9 mouse cellular contexts compared by ENCODE assay signal in the genomic region with DNA sequence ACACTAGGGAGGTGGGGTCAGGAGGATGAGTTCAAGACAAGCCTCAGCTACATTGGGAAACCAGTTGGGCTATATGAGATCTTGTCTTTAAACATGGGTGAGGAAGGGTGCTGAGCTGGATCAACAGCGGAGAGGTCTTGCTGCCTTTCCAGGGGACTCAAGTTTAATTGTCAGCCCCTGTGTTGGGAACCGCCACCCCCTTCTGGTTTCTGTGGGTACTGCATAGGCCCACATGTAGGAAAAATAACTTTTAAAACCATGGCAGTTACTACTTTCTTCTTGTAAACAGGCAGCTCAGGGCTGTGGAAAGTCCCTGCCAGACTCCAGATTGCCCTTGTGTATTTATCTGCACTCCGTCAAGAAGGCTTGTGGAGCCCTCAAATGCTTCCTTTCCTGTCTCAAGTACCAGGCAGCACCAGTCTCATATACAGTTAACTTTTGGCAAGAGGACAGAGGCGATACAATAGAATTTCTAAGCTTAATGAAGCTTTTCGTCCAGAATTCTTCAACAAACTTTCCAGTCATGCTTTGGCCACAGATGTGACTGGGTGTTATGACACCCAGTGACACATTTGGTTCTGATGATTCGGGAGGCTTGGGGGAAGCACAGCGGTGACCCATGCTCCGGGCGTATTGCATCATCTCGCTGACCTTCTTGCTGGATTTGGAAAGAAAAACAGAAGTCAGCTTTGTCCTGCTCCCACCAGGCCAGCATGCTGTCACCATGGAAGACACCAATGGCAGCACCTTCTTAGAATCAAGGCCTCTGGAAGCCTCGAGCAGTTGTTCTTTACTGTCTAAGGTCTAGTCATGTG. TPM values are rescaled to one million over a fixed set of nuclear protein-coding genes. Genes with fewer than 3 reads are reported as not detected.
DNase-seq lines count a peak whose midpoint lies in the region; ATAC-seq and TF ChIP-seq lines count a peak whose summit lies in the region.
"Had no signal": no experiment of that assay in that cellular context is flagged by ENCODE, and none has a peak within 500 bp of the region (broad histone marks: within the 10 kb centered on the region; RNA-seq: fewer than 3 reads in every experiment).

No protein-coding gene starts in this region.

- no peak for TF ChIP-seq POLR2A in testis, adult 2 months (IDR thresholded peaks at IDR 0.05; ENCODE audit: control insufficient read depth, low read depth, low read length)
- TF ChIP-seq POLR2A in bone marrow, adult 2 months (IDR thresholded peaks at IDR 0.05; ENCODE audit: borderline replicate concordance, control insufficient read depth, low read depth, low read length): no peak

- peaks cover 3% of the 10 kb centered on the region for H3K4me1 ChIP-seq in testis, adult 2 months (ENCODE audit: control insufficient read depth, insufficient read depth, low read length)
- H3K4me1 ChIP-seq in bone marrow, adult 2 months (ENCODE audit: control insufficient read depth, insufficient read depth, low read length): no peaks in the 10 kb centered on the region
- H3K4me1 ChIP-seq in kidney, postnatal 0 days (replicated peaks; ENCODE audit: insufficient read depth, low read length): no peaks in the 10 kb centered on the region
- no peaks in the 10 kb centered on the region for H3K4me1 ChIP-seq in liver, embryonic 13.5 days (replicated peaks)

- H3K9ac ChIP-seq in kidney, postnatal 0 days (ENCODE audit: low read depth, low read length): no peak overlapping the region
- H3K9ac ChIP-seq in liver, embryonic 13.5 days: no peak overlapping the region

- no peaks in the 10 kb centered on the region for H3K36me3 ChIP-seq in testis, adult 2 months (ENCODE audit: control insufficient read depth, insufficient read depth, low read length)
- no peaks in the 10 kb centered on the region for H3K36me3 ChIP-seq in kidney, postnatal 0 days (ENCODE audit: insufficient read depth, low read length)
- H3K36me3 ChIP-seq in liver, embryonic 13.5 days: no peaks in the 10 kb centered on the region

- no peak overlapping the region for H3K4me3 ChIP-seq in testis, adult 2 months (ENCODE audit: control insufficient read depth, low read depth, low read length)
- no peak overlapping the region for H3K4me3 ChIP-seq in bone marrow, adult 2 months (replicated peaks; ENCODE audit: control insufficient read depth, low read depth, low read length)
- H3K4me3 ChIP-seq in gastrocnemius, adult 2 months: no peak overlapping the region
- H3K4me3 ChIP-seq in kidney, postnatal 0 days (replicated peaks; ENCODE audit: low read depth, low read length): no peak overlapping the region
- no peak overlapping the region for H3K4me3 ChIP-seq in liver, embryonic 13.5 days (replicated peaks)

- 44% methylated on average over 11 of the region's 11 CpGs for WGBS in bone marrow, adult 2 months
- WGBS in kidney, postnatal 0 days: 67% methylated on average over 11 of the region's 11 CpGs
- WGBS in liver, embryonic 13.5 days (ENCODE audit: insufficient replicate concordance): 56% methylated on average over 11 of the region's 11 CpGs

- no peak overlapping the region for H3K27ac ChIP-seq in testis, adult 2 months (ENCODE audit: control insufficient read depth, insufficient read depth, low read depth, low read length)
- no peak overlapping the region for H3K27ac ChIP-seq in bone marrow, adult 2 months (ENCODE audit: control insufficient read depth, insufficient read depth, low read depth, low read length, poor library complexity)
- H3K27ac ChIP-seq in gastrocnemius, adult 2 months: peak overlapping the region; percentile 64
- H3K27ac ChIP-seq in kidney, postnatal 0 days: no peak overlapping the region
- peak overlapping the region; percentile 77 for H3K27ac ChIP-seq in liver, embryonic 13.5 days

- peak; percentile 40; the same call in 1 of the 2 replicates for TF ChIP-seq CTCF in testis, adult 2 months (IDR thresholded peaks at IDR 0.05; ENCODE audit: control insufficient read depth, insufficient read depth, insufficient replicate concordance, low read depth, low read length)
- peak; percentile 48 for TF ChIP-seq CTCF in bone marrow, adult 2 months (IDR thresholded peaks at IDR 0.05; ENCODE audit: control insufficient read depth, insufficient read depth, low read length)
- peak; percentile 83 for TF ChIP-seq CTCF in gastrocnemius, adult 2 months (IDR thresholded peaks at IDR 0.05)
- TF ChIP-seq CTCF in kidney, postnatal 0 days (IDR thresholded peaks at IDR 0.05; ENCODE audit: low read depth): peak; percentile 84

- peak; percentile 40; the same call in 1 of the 2 replicates for ATAC-seq in kidney, postnatal 0 days (replicated peaks; ENCODE audit: low FRiP score, low read depth)
- ATAC-seq in liver, embryonic 13.5 days (ENCODE audit: low read depth): peak; percentile 41

- intact Hi-C loops in gastrocnemius, adult 2 months (cut with DNase I): loop anchor here (2.0 kb wide), 1 partner anchor 77 kb away; no protein-coding TSS in a partner anchor

- H3K27me3 ChIP-seq in testis, adult 2 months (ENCODE audit: control insufficient read depth, insufficient read depth, low read length): no peaks in the 10 kb centered on the region
- H3K27me3 ChIP-seq in kidney, postnatal 0 days (ENCODE audit: insufficient read depth, low read length): no peaks in the 10 kb centered on the region
- no peaks in the 10 kb centered on the region for H3K27me3 ChIP-seq in liver, embryonic 13.5 days

- H3K9me3 ChIP-seq in kidney, postnatal 0 days (replicated peaks; ENCODE audit: low read length): no peaks in the 10 kb centered on the region
- H3K9me3 ChIP-seq in liver, embryonic 13.5 days (replicated peaks): no peaks in the 10 kb centered on the region

- DNase-seq in testis, postnatal 14 days (ENCODE audit: low spot score): no peak
- peak; percentile 67 for DNase-seq in gastrocnemius, adult 2 months
- DNase-seq in kidney, postnatal 0 days (ENCODE audit: low spot score): peak; percentile 66
- DNase-seq in liver, embryonic 13.5 days: peak; percentile 33
- DNase-seq in ovary, postnatal 10 days (ENCODE audit: low spot score): peak; percentile 44
- DNase-seq in urinary bladder, postnatal 10 days (ENCODE audit: low spot score): peak; percentile 30

- no peak overlapping the region for H3K4me2 ChIP-seq in kidney, postnatal 0 days (ENCODE audit: low read length)
- H3K4me2 ChIP-seq in liver, embryonic 13.5 days: no peak overlapping the region

RNA-seq across cellular contexts. Expression of a gene that starts 1.0 kb away (rescaled TPM):
- not detected in 2 replicates for polyA plus RNA-seq in testis, adult 2 months (2012; rRNA removed)
- polyA plus RNA-seq in bone marrow, adult 2 months (2011; ENCODE audit: insufficient read depth, insufficient read length, low replicate concordance, missing spikeins): 1.6 TPM in 1 of 2 replicates, not detected in the other
- not detected for total RNA-seq in gastrocnemius, adult 2 months (2021)
- polyA plus RNA-seq in kidney, postnatal 0 days (2015; fragmentation: Nextera tagmentation; extraction: Ambion mirVana): 0.34 and 0.41 TPM in 2 replicates
- 22.4 and 27.1 TPM in 2 replicates for polyA plus RNA-seq in liver, embryonic 13.5 days (2015; fragmentation: Nextera tagmentation; extraction: Ambion mirVana)
- polyA plus RNA-seq: heart, embryonic 14.5 days had no signal

RNA-seq across cellular contexts. Expression of a gene that starts 7.1 kb away (rescaled TPM):
- polyA plus RNA-seq in testis, adult 2 months (2012; rRNA removed): 30.3 and 33.4 TPM in 2 replicates
- 1.6 and 5.9 TPM in 2 replicates for polyA plus RNA-seq in bone marrow, adult 2 months (2011; ENCODE audit: insufficient read depth, insufficient read length, low replicate concordance, missing spikeins)
- total RNA-seq in gastrocnemius, adult 2 months (2021): 1 to 10 TPM; 4.4 to 5.1 TPM
- 8.7 and 10.5 TPM in 2 replicates for polyA plus RNA-seq in kidney, postnatal 0 days (2015; fragmentation: Nextera tagmentation; extraction: Ambion mirVana)
- polyA plus RNA-seq in liver, embryonic 13.5 days (2015; fragmentation: Nextera tagmentation; extraction: Ambion mirVana): 5.6 and 6.7 TPM in 2 replicates

RNA-seq across cellular contexts. Expression of a gene that starts 20.5 kb away (rescaled TPM):
- polyA plus RNA-seq in testis, adult 2 months (2012; rRNA removed): 0.36 and 0.66 TPM in 2 replicates
- 0.79 and 3.0 TPM in 2 replicates for polyA plus RNA-seq in bone marrow, adult 2 months (2011; ENCODE audit: insufficient read depth, insufficient read length, low replicate concordance, missing spikeins)
- total RNA-seq in gastrocnemius, adult 2 months (2021): under 1 TPM; 0.10 to 0.25 TPM
- 0.53 and 0.75 TPM in 2 replicates for polyA plus RNA-seq in kidney, postnatal 0 days (2015; fragmentation: Nextera tagmentation; extraction: Ambion mirVana)
- 114 and 122 TPM in 2 replicates for polyA plus RNA-seq in liver, embryonic 13.5 days (2015; fragmentation: Nextera tagmentation; extraction: Ambion mirVana)

RNA-seq across cellular contexts. Expression of a gene that starts 57.1 kb away (rescaled TPM):
- polyA plus RNA-seq in testis, adult 2 months (2012; rRNA removed): 170 and 200 TPM in 2 replicates
- 24.8 and 38.7 TPM in 2 replicates for polyA plus RNA-seq in bone marrow, adult 2 months (2011; ENCODE audit: insufficient read depth, insufficient read length, low replicate concordance, missing spikeins)
- 10 to 100 TPM in 1 of 2 experiments, 1 to 10 TPM in 1; 9.0 to 13.6 TPM for total RNA-seq in gastrocnemius, adult 2 months (2021)
- 63.2 and 64.3 TPM in 2 replicates for polyA plus RNA-seq in kidney, postnatal 0 days (2015; fragmentation: Nextera tagmentation; extraction: Ambion mirVana)
- 20.3 and 21.5 TPM in 2 replicates for polyA plus RNA-seq in liver, embryonic 13.5 days (2015; fragmentation: Nextera tagmentation; extraction: Ambion mirVana)

RNA-seq across cellular contexts. Expression of a gene that starts 57.4 kb away (rescaled TPM):
- polyA plus RNA-seq in testis, adult 2 months (2012; rRNA removed): 613 and 684 TPM in 2 replicates
- 59.6 and 85.6 TPM in 2 replicates for polyA plus RNA-seq in bone marrow, adult 2 months (2011; ENCODE audit: insufficient read depth, insufficient read length, low replicate concordance, missing spikeins)
- 100 to 1,000 TPM; 129 to 130 TPM for total RNA-seq in gastrocnemius, adult 2 months (2021)
- 541 and 596 TPM in 2 replicates for polyA plus RNA-seq in kidney, postnatal 0 days (2015; fragmentation: Nextera tagmentation; extraction: Ambion mirVana)
- polyA plus RNA-seq in liver, embryonic 13.5 days (2015; fragmentation: Nextera tagmentation; extraction: Ambion mirVana): 306 and 325 TPM in 2 replicates

Comparison
In these comparisons a context has a peak if more than half of its experiments do, and no peak if none do; other contexts are left out.
1. H3K27ac ChIP-seq: peak in gastrocnemius, adult 2 months (single experiment) and liver, embryonic 13.5 days (single experiment); none in testis, adult 2 months (single experiment), bone marrow, adult 2 months (single experiment) and kidney, postnatal 0 days (single experiment).
2. RNA of a gene that starts 20.5 kb away (polyA plus RNA-seq): 114 to 122 TPM in liver, embryonic 13.5 days; 0.79 to 3.0 TPM in bone marrow, adult 2 months, 0.53 to 0.75 TPM in kidney, postnatal 0 days and 0.36 to 0.66 TPM in testis, adult 2 months; every median in the first group is over 10 times any median in the second.
3. Peak in every context shown above with its lines, with median percentiles within 50 percentile points of each other: CTCF ChIP-seq.